Mouse (Mus musculus): ENCODE results near the gene Ephb2.

Ephb2 gene

GRCm38 (mm10) chr4:136835621-136836386 is at the start of gene Ephb2:
Ephb2 (minus strand) TSS chr4:136835988.
- peak; percentile 62 for DNase-seq (ENCODE audit: low spot score)

- no peak for DNase-seq (ENCODE audit: low spot score)
Observed at GRCm38 (mm10) chr4:136878601-136879000, 42.8 kb upstream of the Ephb2 start.

- no peak for DNase-seq (ENCODE audit: low spot score)
Observed at GRCm38 (mm10) chr4:136878171-136878570, 42.4 kb upstream of the Ephb2 start.

- DNase-seq (ENCODE audit: low spot score): peak; percentile 16
Observed at GRCm38 (mm10) chr4:136876971-136877370, 41.2 kb upstream of the Ephb2 start.

GRCm38 (mm10) chr4:136875012-136875411 is 39.2 kb upstream of the Ephb2 start:
- DNase-seq (ENCODE audit: low spot score): no peak

- DNase-seq (ENCODE audit: low spot score): no peak
Observed at GRCm38 (mm10) chr4:136868371-136868770, 32.6 kb upstream of the Ephb2 start.

GRCm38 (mm10) chr4:136867690-136868345 is 32.0 kb upstream of the Ephb2 start:
- no peak for DNase-seq (ENCODE audit: low spot score)

- no peak for DNase-seq (ENCODE audit: low spot score)
Observed at GRCm38 (mm10) chr4:136865531-136865930, 29.7 kb upstream of the Ephb2 start.

GRCm38 (mm10) chr4:136864751-136865470 is 29.1 kb upstream of the Ephb2 start:
- no peak for DNase-seq (ENCODE audit: low spot score)

GRCm38 (mm10) chr4:136863517-136863916 is 27.7 kb upstream of the Ephb2 start:
- DNase-seq (ENCODE audit: low spot score): no peak

- DNase-seq (ENCODE audit: low spot score): no peak
Observed at GRCm38 (mm10) chr4:136862411-136862810, 26.6 kb upstream of the Ephb2 start.

- DNase-seq (ENCODE audit: low spot score): no peak
Observed at GRCm38 (mm10) chr4:136861806-136862205, 26.0 kb upstream of the Ephb2 start.

GRCm38 (mm10) chr4:136860022-136860421 is 24.2 kb upstream of the Ephb2 start:
- DNase-seq (ENCODE audit: low spot score): no peak

GRCm38 (mm10) chr4:136855081-136855480 is 19.3 kb upstream of the Ephb2 start:
- DNase-seq (ENCODE audit: low spot score): no peak

GRCm38 (mm10) chr4:136852989-136853388 is 17.2 kb upstream of the Ephb2 start:
- DNase-seq (ENCODE audit: low spot score): no peak

GRCm38 (mm10) chr4:136852119-136852518 is 16.3 kb upstream of the Ephb2 start:
- no peak for DNase-seq (ENCODE audit: low spot score)

GRCm38 (mm10) chr4:136848565-136848964 is 12.8 kb upstream of the Ephb2 start:
- DNase-seq (ENCODE audit: low spot score): no peak

- no peak for DNase-seq (ENCODE audit: low spot score)
Observed at GRCm38 (mm10) chr4:136847166-136847565, 11.4 kb upstream of the Ephb2 start.

GRCm38 (mm10) chr4:136842802-136843201 is 7.0 kb upstream of the Ephb2 start:
- no peak for DNase-seq (ENCODE audit: low spot score)

GRCm38 (mm10) chr4:136842033-136842432 is 6.2 kb upstream of the Ephb2 start:
- no peak for DNase-seq (ENCODE audit: low spot score)

- peak; percentile 66 for DNase-seq (ENCODE audit: low spot score)
Observed at GRCm38 (mm10) chr4:136841056-136841455, 5.3 kb upstream of the Ephb2 start.

- DNase-seq (ENCODE audit: low spot score): no peak
Observed at GRCm38 (mm10) chr4:136838462-136838861, 2.7 kb upstream of the Ephb2 start.

GRCm38 (mm10) chr4:136838026-136838425 is 2.2 kb upstream of the Ephb2 start:
- no peak for DNase-seq (ENCODE audit: low spot score)

Measured in ovary, postnatal 10 days (tissue).